Mouse (Mus musculus): ENCODE measurements around the gene Ube4b.
A peak's percentile ranks its signal among the peaks of the same experiment; 100 is the strongest.

DNA sequence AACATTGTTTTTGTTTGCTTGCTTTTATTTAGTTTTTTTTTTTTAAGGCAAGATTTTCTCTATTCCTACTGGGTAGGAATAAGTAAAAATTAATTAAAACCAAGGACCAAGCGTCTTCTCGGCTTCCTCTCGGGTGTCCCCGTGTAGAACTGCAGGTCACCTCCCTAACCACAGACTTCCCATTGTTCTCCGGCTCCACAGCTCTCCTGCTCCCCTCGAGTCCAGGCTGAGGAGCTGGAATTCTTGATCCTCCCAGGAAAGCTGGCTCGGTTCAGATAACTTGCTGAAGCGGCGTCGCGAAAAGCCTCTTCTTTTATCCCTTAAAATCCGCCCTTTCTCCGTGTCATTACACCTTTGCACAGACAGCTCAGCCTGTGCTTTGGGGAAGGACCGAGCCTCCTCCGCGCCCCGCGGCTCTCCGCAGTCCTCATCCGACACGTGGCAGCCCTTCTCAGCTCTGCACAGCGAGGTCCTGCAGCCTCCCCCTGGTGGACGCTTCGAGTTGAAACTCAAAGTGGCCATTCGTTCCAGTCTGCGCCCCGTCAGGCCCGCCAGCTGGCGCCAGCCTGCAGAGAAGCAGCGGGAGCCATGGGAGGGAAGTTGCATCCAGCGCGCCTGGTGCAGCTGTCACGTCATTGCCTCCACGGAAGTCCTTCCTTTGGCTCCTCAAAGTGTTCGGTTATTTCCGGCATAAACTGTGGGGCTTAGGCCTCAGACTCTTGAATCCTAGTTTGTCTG lies 18.6 kb upstream of the Ube4b start:
- TF ChIP-seq EP300 (IDR thresholded peaks at IDR 0.05; ENCODE audit: low read depth in 1 of 2, low read length in 2 of 2): peak in 1 of 2 experiments; percentile 3; a peak in 2 of 4 replicates
- TF ChIP-seq POLR2A (IDR thresholded peaks at IDR 0.05; ENCODE audit: control insufficient read depth in 1 of 2, insufficient read depth in 1 of 2, low read depth in 1 of 2, low read length in 2 of 2, poor library complexity in 1 of 2): peak; percentile 72 to 77
- no peak for TF ChIP-seq MAFK (IDR thresholded peaks at IDR 0.05; ENCODE audit: borderline replicate concordance, low read depth, low read length)
- TF ChIP-seq TAL1 (IDR thresholded peaks at IDR 0.05; ENCODE audit: low read length): no peak
- peak; percentile 41 to 68 (median 66) for TF ChIP-seq CTCF (IDR thresholded peaks at IDR 0.05 in 2 of 3, conservative IDR thresholded peaks at IDR 0.05 in 1 of 3; ENCODE audit: control insufficient read depth in 1 of 3, insufficient read depth in 1 of 3, low read depth in 2 of 3, low read length in 3 of 3, poor library complexity in 1 of 3, severe bottlenecking in 1 of 3)
- TF ChIP-seq ZNF384 (IDR thresholded peaks at IDR 0.05; ENCODE audit: low read depth, low read length): no peak
- TF ChIP-seq UBTF (IDR thresholded peaks at IDR 0.05; ENCODE audit: borderline replicate concordance, insufficient read depth, low read depth, low read length): peak; percentile 96
- TF ChIP-seq USF1 (IDR thresholded peaks at IDR 0.05; ENCODE audit: low read depth, low read length): peak; percentile 72
- peak; percentile 96 for TF ChIP-seq MYC (IDR thresholded peaks at IDR 0.05; ENCODE audit: low read depth, low read length)
- TF ChIP-seq ZKSCAN1 (IDR thresholded peaks at IDR 0.05; ENCODE audit: low read depth, low read length): no peak
- TF ChIP-seq E2F4 (IDR thresholded peaks at IDR 0.05; ENCODE audit: borderline replicate concordance, low read depth, low read length): peak; percentile 86; the same call in 1 of the 2 replicates
- peak; percentile 69 for TF ChIP-seq HCFC1 (IDR thresholded peaks at IDR 0.05; ENCODE audit: low read depth, low read length)

Data from MEL (cell line).